Mouse (Mus musculus): ENCODE measurements around the gene Gys2.

Gys2 gene

DNA sequence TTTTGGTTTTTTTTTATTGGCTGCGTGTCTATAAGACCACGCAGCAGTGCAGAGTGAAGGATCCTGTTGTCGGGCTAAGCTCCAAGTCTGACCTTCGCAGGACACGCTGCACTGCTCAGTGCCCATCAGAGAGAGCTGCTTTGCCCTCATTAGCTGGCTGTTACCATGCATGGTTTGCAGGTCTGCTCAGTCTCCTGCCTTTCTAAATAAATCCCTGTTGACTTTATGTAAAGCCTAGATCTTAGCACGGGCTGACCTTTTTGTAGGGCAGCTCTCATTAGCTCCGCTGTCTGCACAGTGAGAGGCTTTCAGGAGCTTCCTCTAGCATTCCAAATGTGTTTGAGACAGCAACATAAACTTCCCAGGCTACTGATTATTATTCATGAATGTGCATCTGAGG lies 14.9 kb downstream of the Gys2 start:
- DNase-seq (ENCODE audit: low spot score): no peak

DNA sequence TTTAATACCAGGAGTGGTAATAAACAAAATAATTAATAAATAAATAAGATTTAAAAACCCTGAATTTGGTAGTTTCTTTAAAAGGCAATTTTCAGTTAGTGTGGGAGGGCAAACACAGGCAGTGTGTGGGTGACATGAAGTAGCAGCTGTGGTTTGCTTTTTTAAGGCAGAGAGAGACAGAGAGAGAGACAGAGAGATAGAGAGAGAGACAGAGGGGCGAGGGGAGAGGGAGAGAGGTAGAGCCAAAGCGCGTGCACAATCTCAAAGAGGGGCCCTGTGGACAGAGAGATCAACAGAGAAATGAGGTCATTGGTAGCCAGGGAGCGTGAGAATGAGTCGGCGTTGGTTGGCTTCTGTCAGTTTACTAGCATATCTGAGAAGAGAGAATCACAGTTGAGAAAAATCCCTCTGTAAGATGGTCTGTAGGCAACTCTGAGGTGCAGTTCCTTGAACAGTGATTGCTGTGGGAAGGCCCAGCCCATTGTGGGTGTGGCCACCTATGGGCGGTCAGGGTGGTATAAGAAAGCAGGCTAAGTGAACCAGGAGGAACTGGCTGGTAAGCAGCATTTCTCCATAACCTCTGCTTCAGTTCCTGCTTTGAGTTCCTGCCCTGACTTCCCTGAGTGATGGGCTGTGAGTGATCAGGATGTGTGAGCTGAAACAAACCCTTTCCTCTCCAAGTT lies 17.5 kb downstream of the Gys2 start:
- no peak for DNase-seq (ENCODE audit: low spot score)

- DNase-seq (ENCODE audit: low spot score): no peak
These were observed 19.6 kb downstream of the Gys2 start for GRCm38 (mm10) chr6:142453311-142453710.

- DNase-seq (ENCODE audit: low spot score): no peak
These were observed 21.5 kb downstream of the Gys2 start for GRCm38 (mm10) chr6:142451381-142451780.

DNA sequence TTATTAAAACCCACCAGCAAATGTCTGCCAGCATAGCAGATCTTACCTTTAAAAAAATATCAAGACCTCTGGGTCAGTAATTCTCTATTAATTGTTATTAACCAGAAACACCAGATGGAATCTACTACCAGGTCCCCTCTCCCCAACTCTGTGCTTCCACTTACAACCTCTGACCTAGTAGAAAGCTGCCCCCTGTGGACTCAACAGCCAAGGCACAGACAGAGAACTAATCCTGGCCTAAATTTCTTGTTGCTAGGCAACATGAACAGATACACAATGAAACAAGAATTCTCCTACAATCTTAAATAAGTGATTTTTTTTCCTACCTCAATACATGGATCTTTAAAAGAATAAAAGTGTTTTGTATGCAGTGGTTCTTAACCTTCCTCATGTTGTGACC lies 43.8 kb downstream of the Gys2 start:
- no peak for DNase-seq (ENCODE audit: low spot score)

DNA sequence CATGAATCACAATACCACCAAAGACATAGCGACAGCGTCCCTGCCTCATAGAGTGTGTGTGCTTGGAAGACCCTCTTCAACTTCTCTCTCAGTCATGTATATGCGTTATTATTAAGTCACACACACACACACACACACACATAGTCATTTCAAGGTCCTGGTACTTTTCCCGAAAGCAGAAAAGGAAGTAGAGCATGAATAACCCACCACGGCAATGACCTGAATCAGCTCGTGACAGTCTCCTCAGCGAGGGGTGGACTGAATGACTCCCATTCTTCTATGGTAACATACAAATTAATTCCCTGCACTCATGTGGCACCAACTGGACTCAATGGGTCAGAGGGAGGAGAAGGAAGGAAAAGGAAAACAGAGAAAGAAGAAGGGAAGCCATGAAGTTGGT lies 47.9 kb downstream of the Gys2 start:
- DNase-seq (ENCODE audit: low spot score): no peak

GRCm38 (mm10) chr6:142414597-142414996 lies 58.3 kb downstream of the Gys2 start:
- no peak for DNase-seq (ENCODE audit: low spot score)

- DNase-seq (ENCODE audit: low spot score): no peak
These were observed 59.1 kb downstream of the Gys2 start for GRCm38 (mm10) chr6:142413845-142414244.

DNA sequence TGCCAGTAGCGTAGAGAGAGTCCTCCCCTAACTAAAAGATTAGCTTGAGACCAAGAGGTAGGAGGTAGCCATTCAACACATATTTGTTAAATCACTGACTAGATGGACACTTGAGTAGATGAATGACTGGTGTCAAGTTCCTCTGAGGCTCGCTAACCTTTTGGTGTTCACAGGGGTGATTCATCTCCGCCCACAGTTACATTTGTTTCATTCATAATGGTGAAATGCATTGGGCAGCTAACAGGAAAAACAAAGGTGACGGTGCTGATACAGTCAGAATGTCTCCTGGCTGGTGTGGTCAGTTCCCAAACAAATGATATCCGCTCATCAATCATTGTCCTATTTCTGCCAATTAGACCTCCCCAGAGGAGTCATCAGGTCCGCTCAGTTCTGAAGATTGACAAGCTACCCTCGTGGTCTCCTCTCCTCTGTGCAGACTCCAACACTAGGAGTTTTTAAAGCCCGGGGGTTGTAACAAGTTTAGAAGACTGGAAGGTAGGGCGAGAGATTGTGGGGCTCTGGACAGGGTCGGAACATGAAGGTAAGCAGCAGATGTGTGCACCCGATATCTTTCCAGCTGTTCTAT lies 59.9 kb downstream of the Gys2 start, which contains the start of gene Spx:
TSS of gene Spx (plus strand) at position 536 of the 586 bp plus-strand sequence.
- no peak for DNase-seq (ENCODE audit: low spot score)

GRCm38 (mm10) chr6:142411140-142411539 lies 61.8 kb downstream of the Gys2 start:
- no peak for DNase-seq (ENCODE audit: low spot score)

- no peak for DNase-seq (ENCODE audit: low spot score)
These were observed 77.2 kb downstream of the Gys2 start for GRCm38 (mm10) chr6:142395756-142396155.

DNA sequence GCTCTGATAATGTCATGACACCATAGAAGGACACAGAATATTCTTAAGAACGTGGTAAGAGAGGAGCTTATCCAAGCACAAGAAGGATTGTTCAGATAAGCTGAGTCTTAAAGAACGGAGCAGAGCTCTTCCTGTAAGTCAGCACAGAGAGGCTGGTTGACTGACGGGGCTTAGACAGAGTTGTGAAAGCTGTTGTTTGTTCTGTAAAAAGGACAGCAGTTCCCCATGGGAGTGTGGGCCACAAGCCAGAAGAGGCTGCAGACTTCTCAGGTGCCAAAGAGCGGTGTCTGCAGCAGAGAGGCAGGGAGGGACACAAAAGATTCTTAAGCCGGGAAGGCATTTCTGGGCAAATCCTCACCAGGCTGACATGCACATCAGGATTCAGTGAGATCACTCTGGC lies 78.2 kb downstream of the Gys2 start:
- no peak for DNase-seq (ENCODE audit: low spot score)

- DNase-seq (ENCODE audit: low spot score): no peak
These were observed 80.6 kb downstream of the Gys2 start for GRCm38 (mm10) chr6:142392312-142392711.

DNA sequence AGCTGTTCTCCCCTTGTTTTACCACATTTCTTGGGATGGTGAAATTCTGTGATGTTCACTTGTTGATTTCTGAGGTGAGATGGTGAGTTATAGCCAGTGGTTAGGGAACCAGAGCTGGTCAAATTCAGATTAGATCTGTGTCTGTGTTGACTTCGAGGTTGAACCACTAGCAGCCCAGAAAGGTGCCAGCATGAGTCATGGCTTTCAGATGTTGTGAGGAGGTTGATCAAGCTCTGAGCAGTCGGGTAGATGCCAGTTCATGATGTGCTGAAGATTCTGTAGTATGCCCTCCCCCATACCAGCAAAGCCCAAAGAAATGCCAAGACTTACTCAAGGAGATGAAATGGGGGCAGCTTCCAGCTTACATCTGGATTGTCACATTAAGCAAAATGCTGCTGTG lies 83.8 kb downstream of the Gys2 start:
- DNase-seq (ENCODE audit: low spot score): no peak

- no peak for DNase-seq (ENCODE audit: low spot score)
These were observed 85.1 kb downstream of the Gys2 start for GRCm38 (mm10) chr6:142387755-142388271.

DNA sequence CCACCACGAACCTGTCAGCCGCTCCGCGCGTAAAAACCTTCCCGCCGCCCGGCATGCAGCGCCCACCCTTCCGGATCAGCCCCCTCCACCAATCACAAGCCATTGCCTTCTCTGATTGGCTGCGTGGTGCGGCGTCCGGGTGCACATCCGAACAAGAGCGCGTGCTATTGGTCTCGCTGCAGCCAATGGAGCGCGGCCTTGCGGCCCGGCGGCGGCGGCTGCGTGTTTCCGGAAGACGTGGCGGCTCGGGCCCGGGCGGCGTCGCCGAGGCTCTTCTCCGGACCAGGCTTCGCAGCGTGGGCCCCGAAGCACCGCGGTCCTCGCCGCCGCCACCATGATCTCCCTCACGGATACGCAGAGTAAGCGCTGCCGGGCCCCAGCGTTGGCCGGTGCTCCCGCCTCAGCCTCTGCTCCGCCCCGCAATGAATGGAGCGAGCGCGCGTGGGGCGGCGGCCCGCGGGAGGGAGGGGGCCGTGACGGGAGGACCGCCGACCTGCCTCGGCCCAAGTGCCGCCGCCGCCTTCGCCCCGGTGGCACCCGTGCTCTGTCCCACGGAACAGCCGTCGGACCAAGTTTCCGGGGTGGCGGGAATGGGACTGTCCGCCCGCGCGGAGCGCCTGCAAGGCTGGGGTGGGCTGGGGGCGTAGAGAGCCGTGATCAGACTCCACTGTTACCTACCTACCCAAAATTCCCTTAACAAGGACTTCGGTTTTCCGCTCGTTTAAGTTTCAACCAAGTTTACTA lies 85.7 kb downstream of the Gys2 start, which contains the start of the genes Recql and Golt1b:
TSS of gene Recql (minus strand) at position 77 of the 744 bp plus-strand sequence.
TSS of gene Golt1b (plus strand) at position 211 of the 744 bp plus-strand sequence.
- DNase-seq (ENCODE audit: low spot score): peak; percentile 98

GRCm38 (mm10) chr6:142386285-142387010 lies 86.5 kb downstream of the Gys2 start:
- DNase-seq (ENCODE audit: low spot score): no peak

GRCm38 (mm10) chr6:142384521-142384920 lies 88.4 kb downstream of the Gys2 start:
- DNase-seq (ENCODE audit: low spot score): no peak

DNA sequence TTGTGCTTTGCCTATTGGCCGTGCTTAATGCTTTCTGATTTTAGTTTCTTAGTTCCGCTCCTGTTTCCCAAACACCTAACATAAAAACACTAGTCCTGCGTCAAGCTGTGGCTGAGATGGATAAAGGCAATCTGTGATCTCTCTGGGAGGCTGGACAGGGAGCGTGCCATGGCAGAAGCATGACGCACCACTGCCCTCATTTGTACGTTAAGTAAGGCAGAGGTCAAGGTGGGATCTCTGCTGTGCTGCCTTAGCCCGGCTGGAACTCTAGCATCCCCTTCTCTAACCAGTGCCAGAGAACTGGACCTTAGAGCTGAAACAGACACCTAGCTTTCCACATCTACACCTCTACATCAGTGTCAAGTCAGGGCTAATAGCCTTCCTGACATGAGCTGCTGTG lies 91.3 kb downstream of the Gys2 start:
- no peak for DNase-seq (ENCODE audit: low spot score)

DNA sequence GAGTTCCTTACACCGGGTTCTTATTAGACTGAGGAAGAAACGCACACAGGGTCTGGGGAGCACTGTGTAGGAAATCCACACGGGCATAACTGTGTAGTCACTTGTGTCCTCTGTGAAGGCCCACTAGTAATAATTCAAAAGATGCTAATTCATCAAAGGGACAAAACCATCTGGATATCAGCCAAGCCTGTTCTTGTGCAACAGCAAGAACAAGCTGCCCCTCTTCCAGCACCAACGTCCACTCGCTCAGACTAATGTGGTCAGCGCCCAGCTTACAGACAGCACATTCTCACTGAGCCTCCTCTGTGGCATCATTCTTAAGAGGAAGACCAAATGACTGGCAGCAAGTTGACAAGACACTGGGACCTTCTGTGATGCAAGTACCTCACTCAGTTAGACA lies 92.9 kb downstream of the Gys2 start:
- DNase-seq (ENCODE audit: low spot score): no peak

GRCm38 (mm10) chr6:142378576-142379330 lies 94.2 kb downstream of the Gys2 start:
- DNase-seq (ENCODE audit: low spot score): no peak

Measured in urinary bladder, postnatal 14 days (tissue).